Mouse (Mus musculus) adrenal gland, postnatal 0 days (tissue): Measurements from ENCODE around the gene Gpx8. TPM values are rescaled to one million over a fixed set of nuclear protein-coding genes. Genes with fewer than 3 reads are reported as not detected.
A peak's percentile ranks its signal among the peaks of the same experiment; 100 is the strongest.

Experiments
- microRNA-seq: library from miRNA; unstranded; fragments of <30 nt; microRNA quantifications from one replicate; pipeline ENCODE4, GENCODE M21; 2016; ENCODE audit warnings: borderline replicate concordance; ENCODE audit not compliant: insufficient number of aligned reads
- polyA plus RNA-seq: library from polyadenylated mRNA; unstranded; fragments of >200 nt; fragmentation: Nextera tagmentation; extraction: Ambion mirVana; gene quantifications from 2 replicates; pipeline ENCODE4 v1.2.1, GENCODE M21; 2015

Gene Gpx8
- polyA plus RNA-seq = 234 and 411 TPM in 2 replicates

DNA sequence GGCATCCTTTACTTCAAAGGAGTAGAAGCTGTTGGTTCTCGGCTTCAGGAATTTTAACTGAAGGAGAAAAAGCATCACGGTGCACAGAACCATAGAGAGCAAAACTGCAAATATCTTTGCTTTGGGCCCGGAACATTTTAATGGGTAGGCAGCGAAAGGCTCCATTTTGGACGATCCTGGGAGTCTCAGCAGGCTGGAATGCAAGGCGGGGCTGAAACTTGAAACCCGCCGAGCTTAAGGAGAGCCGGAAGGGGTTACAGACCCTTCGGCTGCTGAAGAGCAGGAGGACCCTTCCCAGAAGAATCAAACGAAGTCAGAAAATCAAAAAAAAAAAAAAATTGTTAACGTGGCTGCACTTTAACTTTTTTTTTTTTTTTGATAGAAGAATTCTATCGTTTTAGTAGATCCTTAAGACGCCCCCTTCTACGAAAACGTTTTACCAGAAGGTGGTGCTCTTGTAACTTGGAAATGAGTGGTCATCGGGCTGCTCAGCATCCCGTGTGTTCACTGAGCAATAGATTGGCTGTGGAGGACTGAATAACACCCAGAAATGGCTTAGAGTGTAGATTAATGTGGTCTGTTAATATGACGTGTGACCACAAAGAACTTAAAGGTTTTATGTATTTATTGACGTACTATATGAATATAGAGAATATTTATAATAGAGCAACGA is at the start of gene Gpx8:
Gpx8 (minus strand) TSS at position 200 of the 673 bp plus-strand sequence.

DNA sequence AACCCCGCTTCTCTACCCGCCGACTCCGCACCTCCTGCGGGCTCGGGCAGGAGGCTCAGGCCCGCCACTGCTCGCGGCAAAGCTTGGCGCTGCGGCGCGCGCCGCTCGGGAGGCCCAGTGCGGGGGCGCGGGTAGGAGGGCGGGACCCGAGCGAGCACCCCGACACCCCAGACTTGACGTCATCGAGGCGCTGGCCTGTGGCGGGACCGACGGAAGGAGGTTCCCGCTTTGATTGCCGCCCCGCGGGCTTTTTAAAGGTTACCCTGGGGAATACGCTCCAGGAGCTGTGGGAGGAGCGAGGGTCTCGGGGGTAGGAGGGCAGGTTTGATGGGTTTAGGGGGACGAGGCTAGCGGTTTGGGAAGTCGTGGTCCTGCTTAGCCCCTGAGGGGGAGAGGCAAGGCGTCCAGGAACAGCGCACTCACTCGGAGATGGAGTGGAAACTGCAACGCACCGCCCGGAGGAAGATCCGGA is 11.2 kb downstream of the Gpx8 start, which contains the start of gene Cdc20b:
Cdc20b (plus strand) TSS at position 162 of the 472 bp plus-strand sequence.

DNA sequence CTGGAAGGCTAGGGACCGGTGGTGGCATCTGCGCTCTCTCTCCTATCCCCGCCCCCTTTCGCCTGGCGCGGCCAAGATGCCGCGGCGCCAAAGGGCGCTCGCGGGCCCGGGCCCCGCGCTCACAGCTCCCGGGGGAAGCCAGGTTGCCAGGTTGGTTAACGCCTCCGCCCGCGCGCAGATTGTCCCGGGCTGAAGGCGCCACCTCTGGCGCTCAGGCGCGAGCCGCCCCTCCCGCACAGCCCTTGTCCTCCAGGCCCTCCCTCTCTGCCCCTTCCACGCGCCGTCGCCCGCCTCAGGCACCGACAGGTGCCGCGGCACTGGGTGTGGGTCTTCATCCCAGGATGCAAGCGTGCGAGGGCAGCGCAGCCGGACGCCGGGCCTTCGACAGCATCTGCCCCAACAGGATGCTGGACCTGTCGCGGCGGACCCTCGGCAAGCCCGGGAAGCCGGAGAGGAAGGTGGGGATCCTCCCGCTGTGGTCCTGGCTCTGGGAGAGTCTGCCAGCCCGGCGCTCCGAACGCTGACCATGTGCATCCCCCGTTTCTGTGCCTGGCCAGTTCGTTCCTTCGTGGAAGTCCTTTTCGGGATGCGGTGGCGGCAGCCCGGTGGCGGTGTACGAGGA is 52.6 kb downstream of the Gpx8 start, which contains the start of gene Mcidas:
Mcidas (plus strand) TSS at position 315 of the 622 bp plus-strand sequence.

Small RNA genes within 50 kb of the gene (microRNA-seq; reads per million reads assigned to microRNA genes)
- 88.6 reads per million, percentile 42 among the genes with 10 or more reads in this experiment for gene Mir449a
- gene Mir449b = not detected
- gene Mir449c = not detected

Other genes starting within 250 kb of the Gpx8 start
- 253 and 443 TPM in 2 replicates for gene Plpp1, start 245.6 kb downstream of the Gpx8 start, polyA plus RNA-seq
- gene Mtrex, start 119.0 kb downstream of the Gpx8 start, polyA plus RNA-seq = 36.2 and 49.1 TPM in 2 replicates
- gene Dhx29, start 119.0 kb downstream of the Gpx8 start, polyA plus RNA-seq = 9.1 and 15.8 TPM in 2 replicates
- 0.60 and 1.8 TPM in 2 replicates for gene Ccno, start 58.6 kb downstream of the Gpx8 start, polyA plus RNA-seq
- gene Mcidas, start 52.6 kb downstream of the Gpx8 start, polyA plus RNA-seq = not detected in 2 replicates
- gene Cdc20b, start 11.3 kb downstream of the Gpx8 start, polyA plus RNA-seq = 0.11 TPM in 1 of 2 replicates, not detected in the other
- 6.8 and 10.1 TPM in 2 replicates for gene Gzma, start 54.6 kb upstream of the Gpx8 start, polyA plus RNA-seq
- 3.9 and 16.0 TPM in 2 replicates for gene Esm1, start 163.2 kb upstream of the Gpx8 start, polyA plus RNA-seq
- not detected in 2 replicates for gene Gzmk, start 179.5 kb upstream of the Gpx8 start, polyA plus RNA-seq
- gene BC067074, start 246.7 kb upstream of the Gpx8 start, polyA plus RNA-seq = 0.97 and 1.1 TPM in 2 replicates